Mouse (Mus musculus) liver, postnatal 0 days (tissue): ENCODE results near the gene Actc1. TPM values are rescaled to one million over a fixed set of nuclear protein-coding genes. Genes with fewer than 3 reads are reported as not detected.

Experiments used
- ATAC-seq: fragments of 200-750 bp; cut with Nextera tagmentation; 2 replicates; pipeline ENCODE4 v1.8.0; 2017; ENCODE audit warnings: mild to moderate bottlenecking, moderate library complexity
- DNase-seq: peaks from one replicate; pipeline ENCODE4 v3.0.0-alpha.2; 2016
- H3K27ac ChIP-seq: fragments of 300-500 bp; sonication (generic); 2 replicates; pipeline ENCODE4 v1.5.1; 2014; ENCODE audit warnings: antibody characterized with exemption, moderate library complexity, mild to moderate bottlenecking, low read depth
- H3K27me3 ChIP-seq: fragments of 300-500 bp; sonication (generic); 2 replicates; pipeline ENCODE4 v1.6.1; 2014; ENCODE audit warnings: low read length, control low read depth, mixed read lengths; ENCODE audit not compliant: insufficient read depth
- H3K36me3 ChIP-seq: fragments of 300-500 bp; sonication (generic); replicated peaks from 2 replicates; pipeline ENCODE4 v1.6.1; 2014; ENCODE audit warnings: mild to moderate bottlenecking, control low read depth, low read length, moderate library complexity, mixed read lengths; ENCODE audit not compliant: insufficient read depth
- H3K4me1 ChIP-seq: fragments of 300-500 bp; sonication (generic); 2 replicates; pipeline ENCODE4 v1.6.1; 2014; ENCODE audit warnings: antibody characterized with exemption, mild to moderate bottlenecking, control low read depth; ENCODE audit not compliant: insufficient read depth
- H3K4me2 ChIP-seq: fragments of 300-500 bp; sonication (generic); 2 replicates; pipeline ENCODE4 v1.6.1; 2014; ENCODE audit warnings: low read depth, mild to moderate bottlenecking, low read length, moderate library complexity, mixed read lengths
- H3K4me3 ChIP-seq: fragments of 300-500 bp; sonication (generic); 2 replicates; pipeline ENCODE4 v1.5.1; 2014; ENCODE audit warnings: low read depth, low read length
- H3K9ac ChIP-seq: fragments of 300-500 bp; sonication (generic); replicated peaks from 2 replicates; pipeline ENCODE4 v1.6.1; 2014; ENCODE audit warnings: mild to moderate bottlenecking, moderate library complexity
- H3K9me3 ChIP-seq: fragments of 300-500 bp; sonication (generic); 2 replicates; pipeline ENCODE4 v1.6.1; 2016; ENCODE audit warnings: mild to moderate bottlenecking, control low read depth, low read length, mixed read lengths
- CTCF ChIP-seq: sonication (generic); IDR thresholded peaks from 2 replicates; pipeline ENCODE4 v1.5.1; 2016; ENCODE audit warnings: antibody characterized with exemption, low read depth
- EP300 ChIP-seq: IDR thresholded peaks from 2 replicates; pipeline ENCODE4 v1.6.1; 2016; ENCODE audit warnings: antibody characterized with exemption, low read depth, mild to moderate bottlenecking
- WGBS: fragments of 180-500 bp; shearing (Covaris S2); extraction: QIAGEN DNeasy Blood & Tissue Kit; methylation state at CpG from one replicate; pipeline ENCODE4 v1.1.7; 2014; ENCODE audit not compliant: insufficient replicate concordance; 5-methylcytosine and 5-hydroxymethylcytosine counted together
- polyA plus RNA-seq: library from polyadenylated mRNA; unstranded; fragments of >200 nt; fragmentation: Nextera tagmentation; extraction: Ambion mirVana; gene quantifications from 2 replicates; pipeline ENCODE4 v1.2.1, GENCODE M21; 2015

Actc1 gene
- polyA plus RNA-seq, 1 experiment from 2014 or later, result 1.1 TPM

DNA sequence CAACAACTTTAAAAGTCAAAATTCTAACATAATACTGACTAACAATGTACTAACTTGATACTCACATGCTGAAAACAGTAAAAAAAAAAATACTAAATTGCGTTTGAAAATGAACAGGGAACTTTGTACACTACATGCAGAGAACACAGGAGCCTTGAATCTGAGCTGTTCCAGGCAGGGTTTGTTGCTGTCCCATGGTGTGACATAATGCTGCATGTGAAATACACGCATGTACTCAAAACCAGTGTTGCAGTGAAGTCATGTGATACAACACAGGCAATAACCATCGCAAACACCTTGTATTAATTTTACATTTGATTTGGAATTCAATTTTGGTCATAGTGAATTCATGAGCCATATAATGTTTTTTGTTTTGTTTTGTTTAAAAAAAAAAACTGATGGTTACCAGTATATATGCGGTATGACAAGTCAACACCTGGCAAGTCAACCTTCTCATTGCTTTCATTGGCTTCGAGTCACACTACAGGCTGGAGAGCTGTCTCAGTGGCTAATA, 7.1 kb downstream of the Actc1 start:
- Histone ChIP-seq H3K4me3 (no peak overlapping the region), H3K4me2 (no peak overlapping the region), H3K27ac (no peak overlapping the region), H3K4me1 (no peaks in the 10 kb centered on the region), H3K9ac (no peak overlapping the region), H3K36me3 (no peaks in the 10 kb centered on the region), H3K27me3 (no peaks in the 10 kb centered on the region), H3K9me3 (no peaks in the 10 kb centered on the region)
- no peak for TF ChIP-seq EP300
- no peak for TF ChIP-seq CTCF
- no peak for ATAC-seq
- DNase-seq, result no peak
- 79% methylated on average over 5 of the region's 5 CpGs for WGBS

DNA sequence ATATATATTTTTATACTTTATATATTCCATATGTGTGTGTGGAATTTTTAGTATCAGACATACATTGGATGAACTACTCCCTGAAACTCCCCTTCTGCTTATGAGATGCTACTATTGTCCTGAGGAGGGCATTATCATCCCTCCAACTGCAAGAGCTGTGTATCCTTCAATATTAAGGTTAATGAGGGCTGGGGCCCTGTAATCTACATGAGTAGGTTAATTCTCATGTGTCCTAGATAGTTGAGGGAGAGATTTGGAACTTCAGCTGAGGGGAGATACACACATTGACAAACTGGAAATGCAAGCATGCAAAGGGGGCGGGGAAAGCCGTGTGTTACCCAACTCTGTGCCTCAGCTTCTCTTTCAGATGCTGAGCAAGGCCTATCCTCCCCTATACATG, 15.4 kb downstream of the Actc1 start:
- WGBS, result 47% methylated on average over 2 of the region's 2 CpGs
- no peak for TF ChIP-seq CTCF
- Histone ChIP-seq H3K27ac (no peak overlapping the region), H3K27me3 (no peaks in the 10 kb centered on the region), H3K4me1 (no peaks in the 10 kb centered on the region), H3K36me3 (no peaks in the 10 kb centered on the region), H3K9me3 (no peaks in the 10 kb centered on the region), H3K4me3 (no peak overlapping the region), H3K9ac (no peak overlapping the region), H3K4me2 (no peak overlapping the region)
- DNase-seq, result no peak
- ATAC-seq, result no peak

GRCm38 (mm10) chr2:114032259-114032658, 21.1 kb downstream of the Actc1 start:
- Histone ChIP-seq H3K4me3 (no peak overlapping the region), H3K9me3 (no peaks in the 10 kb centered on the region), H3K9ac (no peak overlapping the region), H3K4me1 (no peaks in the 10 kb centered on the region), H3K27me3 (no peaks in the 10 kb centered on the region), H3K36me3 (no peaks in the 10 kb centered on the region), H3K4me2 (no peak overlapping the region), H3K27ac (no peak overlapping the region)
- WGBS, result 20% methylated on average over 2 of the region's 2 CpGs
- no peak for TF ChIP-seq CTCF
- no peak for TF ChIP-seq EP300
- DNase-seq (no peak), ATAC-seq (no peak)

DNA sequence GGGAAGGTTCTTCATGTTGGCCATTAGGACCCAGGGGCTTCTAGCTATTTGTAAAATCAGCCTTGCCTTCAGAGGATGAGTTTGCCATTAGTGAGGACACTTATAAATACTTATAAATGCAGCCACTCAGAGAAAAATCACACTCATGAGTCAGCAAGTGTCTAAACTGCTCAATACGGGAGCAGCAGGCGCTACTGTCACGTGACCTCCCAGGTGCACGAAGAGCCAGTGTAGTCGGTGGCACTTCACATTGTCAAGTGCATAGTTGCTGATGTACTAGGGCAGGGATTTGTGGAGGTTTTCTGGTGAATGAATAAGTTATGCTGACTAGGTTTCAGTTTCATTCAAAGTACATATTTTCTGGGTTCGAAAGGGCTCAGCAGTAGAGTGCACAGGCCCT, 30.0 kb downstream of the Actc1 start:
- Histone ChIP-seq H3K4me1 (no peaks in the 10 kb centered on the region), H3K4me2 (no peak overlapping the region), H3K27ac (no peak overlapping the region), H3K4me3 (no peak overlapping the region), H3K27me3 (0 out of 2 replicates have a peak, but pooled peaks cover 1% of the 10 kb centered on the region), H3K9me3 (no peaks in the 10 kb centered on the region), H3K36me3 (no peaks in the 10 kb centered on the region), H3K9ac (no peak overlapping the region)
- 82% methylated on average over 6 of the region's 6 CpGs for WGBS
- no peak for DNase-seq
- ATAC-seq, result no peak
- TF ChIP-seq EP300 (no peak), CTCF (no peak)

DNA sequence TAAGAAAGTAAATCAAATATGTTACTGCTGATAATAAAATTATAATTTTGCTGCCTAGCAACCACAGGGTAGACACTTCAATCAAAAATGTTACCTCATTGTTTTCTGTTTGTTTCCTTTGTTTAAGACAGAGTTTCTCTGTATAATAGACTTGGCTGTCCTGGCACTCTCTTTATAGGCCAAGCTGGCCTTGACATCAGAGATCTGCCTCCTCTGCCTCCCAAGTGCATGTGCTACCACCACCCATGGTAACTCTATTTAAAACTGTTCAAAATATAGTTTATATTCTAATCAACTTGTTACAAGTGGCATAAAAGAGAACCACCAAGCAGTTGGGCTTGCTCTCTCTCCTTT, 33.2 kb downstream of the Actc1 start:
- no peak for ATAC-seq
- H3K27me3 ChIP-seq, result 0 out of 2 replicates have a peak, but pooled peaks cover 7% of the 10 kb centered on the region
- no peaks in the 10 kb centered on the region for H3K4me1 ChIP-seq

GRCm38 (mm10) chr2:114019474-114020209, 33.7 kb downstream of the Actc1 start:
- H3K27me3 ChIP-seq, result peaks cover 13% of the 10 kb centered on the region
- no peak overlapping the region for H3K4me2 ChIP-seq
- no peaks in the 10 kb centered on the region for H3K9me3 ChIP-seq
- H3K4me3 ChIP-seq, result no peak overlapping the region
- 75% methylated on average over 11 of the region's 11 CpGs for WGBS
- H3K9ac ChIP-seq, result no peak overlapping the region
- H3K27ac ChIP-seq, result no peak overlapping the region
- no peaks in the 10 kb centered on the region for H3K36me3 ChIP-seq
- no peak for DNase-seq
- H3K4me1 ChIP-seq, result no peaks in the 10 kb centered on the region
- TF ChIP-seq EP300 (no peak), CTCF (no peak)
- ATAC-seq, result no peak

More for the DNA sequence above, 33.2 kb downstream of the Actc1 start:
- H3K36me3 ChIP-seq, result no peaks in the 10 kb centered on the region
- H3K4me3 ChIP-seq, result no peak overlapping the region
- TF ChIP-seq CTCF, result no peak
- no peak for DNase-seq
- no peak overlapping the region for H3K4me2 ChIP-seq
- no peak overlapping the region for H3K27ac ChIP-seq
- no peaks in the 10 kb centered on the region for H3K9me3 ChIP-seq
- no peak overlapping the region for H3K9ac ChIP-seq
